Mouse (Mus musculus) neural tube, embryonic 15.5 days (tissue): Measurements from ENCODE around the gene Gm14412. TPM values are rescaled to one million over a fixed set of nuclear protein-coding genes. Genes with fewer than 3 reads are reported as not detected.

Experiments used
- polyA plus RNA-seq: library from polyadenylated mRNA; unstranded; fragments of >200 nt; fragmentation: Nextera tagmentation; extraction: Ambion mirVana; gene quantifications from 2 replicates; pipeline ENCODE4 v1.2.1, GENCODE M21; 2015

The Gm14412 gene
- polyA plus RNA-seq, 1 experiment from 2014 or later = 0.35 TPM

Other genes with a start within 250 kb of the Gm14412 start
- 0.13 TPM in 1 of 2 replicates, not detected in the other for gene Gm14401, start 250.0 kb downstream of the Gm14412 start, polyA plus RNA-seq
- 34.2 and 48.0 TPM in 2 replicates for gene Gm14410, start 117.9 kb downstream of the Gm14412 start, polyA plus RNA-seq
- not detected in 2 replicates for gene Gm14409, start 57.3 kb downstream of the Gm14412 start, polyA plus RNA-seq
- 5.5 and 6.6 TPM in 2 replicates for gene Gm14418, start 74.0 kb upstream of the Gm14412 start, polyA plus RNA-seq
- gene Zfp970, start 140.4 kb upstream of the Gm14412 start, polyA plus RNA-seq = 5.8 and 7.4 TPM in 2 replicates
- gene Gm14403, start 173.9 kb upstream of the Gm14412 start, polyA plus RNA-seq = 2.2 and 2.8 TPM in 2 replicates